Mouse (Mus musculus): Measurements from ENCODE around the gene Hdgf. TPM values are rescaled to one million over a fixed set of nuclear protein-coding genes. Genes with fewer than 3 reads are reported as not detected.
"Not testable (repeated sequence)": the region's sequence is repeated elsewhere in the genome, so short reads cannot be mapped to it uniquely, and the experiment has no call there.

Hdgf gene
- polyA plus RNA-seq, 1 experiment = 279 TPM

DNA sequence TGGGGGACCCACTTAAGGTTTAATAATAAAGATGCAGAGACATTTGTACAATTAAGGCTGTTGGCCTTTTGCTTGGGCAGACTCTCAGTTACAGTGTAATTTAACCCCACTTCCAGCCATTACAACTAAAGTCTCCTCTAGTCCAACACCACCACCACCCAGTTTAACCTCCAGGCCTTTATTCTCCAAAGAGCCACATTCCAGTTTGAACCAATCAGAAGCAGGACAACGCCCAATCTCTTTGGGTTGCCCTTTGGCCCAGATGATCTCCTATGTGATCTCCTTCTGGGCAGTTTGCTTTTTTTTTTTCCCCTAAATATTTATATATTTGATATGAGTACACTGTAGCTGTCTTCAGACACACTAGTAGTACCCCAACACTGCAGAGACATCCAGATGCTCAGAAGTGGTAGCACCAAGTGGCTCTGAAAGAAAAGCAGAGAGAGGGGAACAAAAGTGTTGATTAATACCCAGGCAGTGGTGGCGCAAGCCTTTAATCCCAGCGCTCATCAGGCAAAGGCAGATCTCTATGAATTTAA lies 12.7 kb upstream of the Hdgf start:
- Histone ChIP-seq H3K27me3 (ENCODE audit: control insufficient read depth, insufficient read depth, insufficient read length) (no peaks in the 10 kb centered on the region), H3K4me3 (ENCODE audit: insufficient read depth, poor library complexity, severe bottlenecking) (no peak overlapping the region), H3K79me2 (ENCODE audit: control insufficient read depth, insufficient read depth) (no peaks in the 10 kb centered on the region), H3K79me3 (ENCODE audit: low read depth) (no peaks in the 10 kb centered on the region), H3K36me3 (ENCODE audit: control insufficient read depth, insufficient read depth) (no peaks in the 10 kb centered on the region), H3ac (ENCODE audit: control insufficient read depth, insufficient read length, low read depth) (no peak overlapping the region)
- TF ChIP-seq MYOD1 (IDR thresholded peaks at IDR 0.05; ENCODE audit: control insufficient read depth, insufficient read length, low read depth) (no peak), USF1 (IDR thresholded peaks at IDR 0.05; ENCODE audit: low read depth) (no peak), CEBPB (IDR thresholded peaks at IDR 0.05; ENCODE audit: low read depth) (no peak), MAX (IDR thresholded peaks at IDR 0.05) (no peak), FOSL1 (IDR thresholded peaks at IDR 0.05; ENCODE audit: insufficient read depth, low read length, poor library complexity, severe bottlenecking) (no peak), CTCF (IDR thresholded peaks at IDR 0.05; ENCODE audit: control insufficient read depth, insufficient read depth, insufficient read length) (no peak), MYOG (IDR thresholded peaks at IDR 0.05; ENCODE audit: control insufficient read depth, extremely low read depth, insufficient read length) (no peak)

DNA sequence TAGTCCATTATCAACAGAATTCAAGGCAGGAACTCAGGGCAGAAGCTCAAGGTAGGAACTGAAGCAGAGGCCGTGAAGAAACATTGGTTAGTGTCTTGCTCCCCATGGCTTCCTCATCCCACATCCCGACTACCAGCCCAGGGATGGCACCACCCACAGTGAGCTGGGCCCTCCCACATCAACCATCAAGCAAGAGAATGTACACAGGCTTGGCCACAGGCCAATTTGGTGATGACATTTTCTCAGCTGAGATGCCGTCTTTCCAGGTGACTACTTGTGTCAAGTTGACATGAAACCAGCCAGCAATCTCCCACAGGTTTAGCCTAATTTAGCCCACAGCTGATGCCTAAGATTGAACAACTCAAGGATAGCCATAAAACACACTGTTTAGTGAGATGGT lies 6.9 kb upstream of the Hdgf start:
- H3K79me3 ChIP-seq (ENCODE audit: low read depth) = no peaks in the 10 kb centered on the region
- H3K79me2 ChIP-seq (ENCODE audit: control insufficient read depth, insufficient read depth) = no peaks in the 10 kb centered on the region
- no peak for TF ChIP-seq USF1 (IDR thresholded peaks at IDR 0.05; ENCODE audit: low read depth)
- TF ChIP-seq MYOD1 (IDR thresholded peaks at IDR 0.05; ENCODE audit: control insufficient read depth, insufficient read length, low read depth) = no peak
- no peak for TF ChIP-seq MYOG (IDR thresholded peaks at IDR 0.05; ENCODE audit: control insufficient read depth, extremely low read depth, insufficient read length)
- no peak for TF ChIP-seq MAX (IDR thresholded peaks at IDR 0.05)
- TF ChIP-seq FOSL1 (IDR thresholded peaks at IDR 0.05; ENCODE audit: insufficient read depth, low read length, poor library complexity, severe bottlenecking) = no peak
- no peak for TF ChIP-seq CTCF (IDR thresholded peaks at IDR 0.05; ENCODE audit: control insufficient read depth, insufficient read depth, insufficient read length)
- no peak for TF ChIP-seq CEBPB (IDR thresholded peaks at IDR 0.05; ENCODE audit: low read depth)
- H3K4me3 ChIP-seq (ENCODE audit: insufficient read depth, poor library complexity, severe bottlenecking) = no peak overlapping the region
- H3K36me3 ChIP-seq (ENCODE audit: control insufficient read depth, insufficient read depth) = no peaks in the 10 kb centered on the region
- no peak overlapping the region for H3ac ChIP-seq (ENCODE audit: control insufficient read depth, insufficient read length, low read depth)
- no peaks in the 10 kb centered on the region for H3K27me3 ChIP-seq (ENCODE audit: control insufficient read depth, insufficient read depth, insufficient read length)

- H3K79me2 ChIP-seq (ENCODE audit: control insufficient read depth, insufficient read depth) = no peaks in the 10 kb centered on the region
- H3K4me3 ChIP-seq (ENCODE audit: insufficient read depth, poor library complexity, severe bottlenecking) = no peak overlapping the region
- no peaks in the 10 kb centered on the region for H3K79me3 ChIP-seq (ENCODE audit: low read depth)
- no peak overlapping the region for H3ac ChIP-seq (ENCODE audit: control insufficient read depth, insufficient read length, low read depth)
- TF ChIP-seq MAX (IDR thresholded peaks at IDR 0.05) (no peak), USF1 (IDR thresholded peaks at IDR 0.05; ENCODE audit: low read depth) (no peak), CEBPB (IDR thresholded peaks at IDR 0.05; ENCODE audit: low read depth) (no peak), MYOD1 (IDR thresholded peaks at IDR 0.05; ENCODE audit: control insufficient read depth, insufficient read length, low read depth) (no peak), MYOG (IDR thresholded peaks at IDR 0.05; ENCODE audit: control insufficient read depth, extremely low read depth, insufficient read length) (no peak)
- no peaks in the 10 kb centered on the region for H3K36me3 ChIP-seq (ENCODE audit: control insufficient read depth, insufficient read depth)
- H3K27me3 ChIP-seq (ENCODE audit: control insufficient read depth, insufficient read depth, insufficient read length) = no peaks in the 10 kb centered on the region
These were observed 6.3 kb upstream of the Hdgf start for GRCm38 (mm10) chr3:87899776-87900175.

DNA sequence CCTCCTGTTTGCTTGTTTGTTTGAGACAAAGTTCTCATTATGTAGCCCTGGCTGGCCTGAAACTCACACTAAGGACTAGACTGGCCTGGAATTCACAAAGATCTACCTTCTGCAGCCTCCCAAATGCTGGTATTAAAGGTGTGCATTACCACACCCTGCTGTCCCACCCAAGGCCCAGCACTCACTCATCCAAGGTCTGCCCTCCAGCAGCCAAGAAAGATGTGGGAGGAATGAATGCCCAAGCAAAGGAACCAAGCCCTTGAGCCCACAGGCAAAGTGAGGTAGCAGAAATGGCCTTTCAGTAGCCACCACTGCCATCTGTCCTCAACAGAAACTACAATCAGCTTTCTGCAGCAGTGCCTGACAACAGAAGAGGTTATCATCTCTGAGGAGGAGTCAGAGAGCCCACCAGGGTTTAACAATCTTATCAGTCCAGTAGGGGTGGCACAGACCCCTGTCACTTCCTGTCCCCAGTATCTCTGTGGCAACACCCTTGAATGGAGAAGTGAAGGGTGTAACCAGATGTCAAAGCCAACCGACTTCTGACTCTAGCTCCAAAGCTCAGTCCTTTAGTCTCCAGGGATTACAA lies 5.0 kb upstream of the Hdgf start:
- Histone ChIP-seq H3K36me3 (ENCODE audit: control insufficient read depth, insufficient read depth) (no peaks in the 10 kb centered on the region), H3K27me3 (ENCODE audit: control insufficient read depth, insufficient read depth, insufficient read length) (no peaks in the 10 kb centered on the region), H3K79me3 (ENCODE audit: low read depth) (no peaks in the 10 kb centered on the region), H3K79me2 (ENCODE audit: control insufficient read depth, insufficient read depth) (peaks cover under 1% of the 10 kb centered on the region), H3ac (ENCODE audit: control insufficient read depth, insufficient read length, low read depth) (no peak overlapping the region), H3K4me3 (ENCODE audit: insufficient read depth, poor library complexity, severe bottlenecking) (no peak overlapping the region)
- no peak for TF ChIP-seq FOSL1 (IDR thresholded peaks at IDR 0.05; ENCODE audit: insufficient read depth, low read length, poor library complexity, severe bottlenecking)
- no peak for TF ChIP-seq MAX (IDR thresholded peaks at IDR 0.05)
- no peak for TF ChIP-seq USF1 (IDR thresholded peaks at IDR 0.05; ENCODE audit: low read depth)
- TF ChIP-seq CTCF (IDR thresholded peaks at IDR 0.05; ENCODE audit: control insufficient read depth, insufficient read depth, insufficient read length) = no peak
- no peak for TF ChIP-seq MYOD1 (IDR thresholded peaks at IDR 0.05; ENCODE audit: control insufficient read depth, insufficient read length, low read depth)

DNA sequence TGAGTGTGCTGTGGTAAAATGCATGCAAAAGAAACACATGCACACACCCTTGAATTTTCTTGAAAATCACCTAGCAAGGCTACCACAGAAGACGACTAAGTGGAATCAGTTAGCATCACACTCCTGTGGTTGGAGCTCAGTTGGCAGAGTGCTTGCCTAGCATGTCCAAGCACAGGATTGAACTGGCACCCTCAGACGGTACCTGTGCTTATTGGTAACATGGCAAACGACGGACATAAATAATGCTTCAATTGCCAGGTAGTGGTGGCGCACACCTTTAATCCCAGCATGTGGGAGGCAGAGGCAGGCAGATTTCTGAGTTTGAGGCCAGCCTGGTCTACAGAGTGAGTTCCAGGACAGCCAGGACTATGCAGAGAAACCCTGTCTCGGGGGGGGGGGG lies 4.2 kb upstream of the Hdgf start:
- not testable (repeated sequence) for H3ac ChIP-seq (ENCODE audit: control insufficient read depth, insufficient read length, low read depth); H3K36me3 ChIP-seq (ENCODE audit: control insufficient read depth, insufficient read depth); H3K27me3 ChIP-seq (ENCODE audit: control insufficient read depth, insufficient read depth, insufficient read length); H3K79me3 ChIP-seq (ENCODE audit: low read depth); H3K4me3 ChIP-seq (ENCODE audit: insufficient read depth, poor library complexity, severe bottlenecking); H3K79me2 ChIP-seq (ENCODE audit: control insufficient read depth, insufficient read depth)

DNA sequence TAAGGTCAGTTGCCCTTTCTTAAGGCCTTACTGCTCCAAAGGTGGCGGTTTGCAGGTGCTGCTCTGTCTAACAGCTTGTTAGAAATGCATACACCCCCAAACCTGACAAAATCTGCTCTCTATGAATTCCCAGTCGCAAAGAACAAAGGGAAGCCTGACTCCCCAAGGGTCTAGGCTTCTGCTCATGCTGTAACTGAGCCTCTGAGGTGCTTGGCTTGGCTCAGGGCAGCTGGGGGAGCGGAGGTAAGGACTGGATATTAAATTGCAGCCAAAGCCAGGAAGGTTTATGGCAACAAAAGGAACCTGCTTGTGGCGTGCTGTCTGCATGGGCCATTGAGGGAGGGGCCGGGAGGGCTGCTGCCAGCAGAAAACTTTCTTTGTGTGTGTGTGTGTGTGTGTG lies 2.3 kb upstream of the Hdgf start:
- TF ChIP-seq FOSL1 (IDR thresholded peaks at IDR 0.05; ENCODE audit: insufficient read depth, low read length, poor library complexity, severe bottlenecking) = no peak
- TF ChIP-seq CEBPB (IDR thresholded peaks at IDR 0.05; ENCODE audit: low read depth) = no peak
- TF ChIP-seq MYOD1 (IDR thresholded peaks at IDR 0.05; ENCODE audit: control insufficient read depth, insufficient read length, low read depth) = no peak
- no peak for TF ChIP-seq USF1 (IDR thresholded peaks at IDR 0.05; ENCODE audit: low read depth)
- TF ChIP-seq MYOG (IDR thresholded peaks at IDR 0.05; ENCODE audit: control insufficient read depth, extremely low read depth, insufficient read length) = no peak
- TF ChIP-seq MAX (IDR thresholded peaks at IDR 0.05) = no peak
- TF ChIP-seq CTCF (IDR thresholded peaks at IDR 0.05; ENCODE audit: control insufficient read depth, insufficient read depth, insufficient read length) = no peak
- Histone ChIP-seq H3K36me3 (ENCODE audit: control insufficient read depth, insufficient read depth) (peaks cover 3% of the 10 kb centered on the region), H3K79me3 (ENCODE audit: low read depth) (peaks cover 23% of the 10 kb centered on the region), H3ac (ENCODE audit: control insufficient read depth, insufficient read length, low read depth) (no peak overlapping the region), H3K27me3 (ENCODE audit: control insufficient read depth, insufficient read depth, insufficient read length) (no peaks in the 10 kb centered on the region), H3K79me2 (ENCODE audit: control insufficient read depth, insufficient read depth) (peaks cover 27% of the 10 kb centered on the region), H3K4me3 (ENCODE audit: insufficient read depth, poor library complexity, severe bottlenecking) (no peak overlapping the region)

All from C2C12 (cell line).